Mouse (Mus musculus) stomach, embryonic 14.5 days (tissue): ENCODE results near the gene Hfm1. TPM values are rescaled to one million over a fixed set of nuclear protein-coding genes. Genes with fewer than 3 reads are reported as not detected.

ENCODE experiments used
- ATAC-seq: fragments of 200-750 bp; cut with Nextera tagmentation; 2 replicates; pipeline ENCODE4 v1.8.0; 2017; ENCODE audit warnings: low read depth, moderate TSS enrichment; ENCODE audit not compliant: insufficient number of reproducible peaks, insufficient read depth, low FRiP score
- H3K27ac ChIP-seq: fragments of 300-500 bp; sonication (generic); 2 replicates; pipeline ENCODE4 v1.5.1; 2014; ENCODE audit warnings: mild to moderate bottlenecking, low read length, moderate library complexity, mixed read lengths
- H3K27me3 ChIP-seq: fragments of 300-500 bp; sonication (generic); 2 replicates; pipeline ENCODE4 v1.6.1; 2014; ENCODE audit warnings: low read length, control low read depth, mixed read lengths; ENCODE audit not compliant: control insufficient read depth, insufficient read depth
- H3K36me3 ChIP-seq: fragments of 300-500 bp; sonication (generic); 2 replicates; pipeline ENCODE4 v1.6.1; 2014; ENCODE audit warnings: mild to moderate bottlenecking, control low read depth, low read length, moderate library complexity, mixed read lengths; ENCODE audit not compliant: control insufficient read depth, insufficient read depth
- H3K4me1 ChIP-seq: fragments of 300-500 bp; sonication (generic); 2 replicates; pipeline ENCODE4 v1.6.1; 2014; ENCODE audit warnings: low read length, control low read depth, mixed read lengths; ENCODE audit not compliant: control insufficient read depth, insufficient read depth
- H3K4me2 ChIP-seq: fragments of 300-500 bp; sonication (generic); replicated peaks from 2 replicates; pipeline ENCODE4 v1.6.1; 2014; ENCODE audit warnings: low read depth, low read length, control low read depth
- H3K4me3 ChIP-seq: fragments of 300-500 bp; sonication (generic); 2 replicates; pipeline ENCODE4 v1.5.1; 2014; ENCODE audit warnings: low read depth, low read length, control low read depth
- H3K9ac ChIP-seq: fragments of 300-500 bp; sonication (generic); replicated peaks from 2 replicates; pipeline ENCODE4 v1.6.1; 2014; ENCODE audit warnings: low read depth, mild to moderate bottlenecking, control low read depth, low read length, moderate library complexity, mixed read lengths
- H3K9me3 ChIP-seq: fragments of 300-500 bp; sonication (generic); 2 replicates; pipeline ENCODE4 v1.6.1; 2016; ENCODE audit warnings: low read depth, low read length, control low read depth; ENCODE audit not compliant: control insufficient read depth
- WGBS: fragments of 180-500 bp; shearing (Covaris S2); extraction: QIAGEN DNeasy Blood & Tissue Kit; methylation state at CpG from one replicate; pipeline ENCODE4 v1.1.7; 2014; 5-methylcytosine and 5-hydroxymethylcytosine counted together
- polyA plus RNA-seq: library from polyadenylated mRNA; unstranded; fragments of >200 nt; fragmentation: Nextera tagmentation; extraction: Ambion mirVana; gene quantifications from 2 replicates; pipeline ENCODE4 v1.2.1, GENCODE M21; 2014

The Hfm1 gene
- polyA plus RNA-seq, result 2.1 TPM in 2 replicates

DNA sequence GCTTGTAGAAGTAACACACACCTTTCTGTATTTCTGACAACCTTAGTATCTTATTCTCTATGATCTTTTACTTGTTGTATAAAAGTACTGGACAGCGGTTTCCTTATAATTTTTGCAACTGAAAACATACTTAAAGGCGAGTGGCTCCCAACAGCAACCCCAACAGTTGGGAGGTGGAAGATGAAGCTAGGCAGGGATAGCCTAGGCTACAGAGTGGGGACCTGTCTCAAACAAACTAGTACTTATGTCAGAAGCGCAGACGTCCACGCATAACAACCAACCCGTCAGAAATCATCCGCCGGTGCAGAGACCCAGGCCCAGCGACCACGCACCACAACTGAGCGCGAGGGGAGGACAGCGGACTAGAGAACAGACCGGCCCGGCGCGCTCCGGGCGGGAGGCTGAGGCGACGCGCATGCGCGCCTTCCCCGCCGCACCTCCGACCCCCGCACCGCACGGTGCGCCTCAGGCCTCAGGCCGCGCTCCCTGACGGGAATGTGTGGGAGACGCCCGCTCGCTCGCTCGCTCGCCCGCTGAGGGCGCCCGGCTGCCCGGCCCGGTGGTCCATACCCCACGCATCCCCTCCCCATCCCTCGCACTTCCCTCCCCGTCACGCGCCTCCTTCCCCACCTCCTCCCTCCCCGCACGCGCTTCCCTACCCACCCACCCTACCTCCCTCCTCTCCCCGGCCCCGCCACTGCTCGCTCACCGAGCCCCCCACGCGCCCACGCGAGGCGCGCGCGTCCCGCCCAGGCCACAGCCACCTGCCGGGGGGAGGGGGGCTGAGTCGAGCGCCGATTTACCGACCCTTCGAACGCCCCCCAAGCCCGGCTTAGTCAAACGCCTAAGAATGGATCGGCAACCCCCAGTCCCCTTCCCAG lies at the start of gene Hfm1:
Hfm1 (minus strand) TSS at position 834 of the 881 bp plus-strand sequence.
- no peaks in the 10 kb centered on the region for H3K27me3 ChIP-seq
- peak within 1 kb of the TSS; percentile 83 for H3K4me2 ChIP-seq
- no peaks in the 10 kb centered on the region for H3K4me1 ChIP-seq
- H3K9ac ChIP-seq, result peak within 1 kb of the TSS; percentile 40; the same call in 1 of the 2 replicates
- no peaks in the 10 kb centered on the region for H3K36me3 ChIP-seq
- ATAC-seq, result peak; percentile 89
- under 1% methylated on average over 61 of the region's 76 CpGs for WGBS
- H3K4me3 ChIP-seq, result peak within 1 kb of the TSS; percentile 52
- H3K9me3 ChIP-seq, result no peaks in the 10 kb centered on the region
- H3K27ac ChIP-seq, result no peak within 1 kb of the TSS

- no peak overlapping the region for H3K27ac ChIP-seq
- 87% methylated on average over 7 of the region's 7 CpGs for WGBS
- H3K4me1 ChIP-seq, result no peaks in the 10 kb centered on the region
- ATAC-seq, result no peak
- no peaks in the 10 kb centered on the region for H3K9me3 ChIP-seq
- no peak overlapping the region for H3K4me3 ChIP-seq
- no peak overlapping the region for H3K9ac ChIP-seq
- H3K4me2 ChIP-seq, result no peak overlapping the region
- peaks cover 68% of the 10 kb centered on the region for H3K36me3 ChIP-seq
- H3K27me3 ChIP-seq, result no peaks in the 10 kb centered on the region
Measured at GRCm38 (mm10) chr5:106973883-106974282, 47.8 kb upstream of the Hfm1 start.

- ATAC-seq, result no peak
- Histone ChIP-seq H3K9ac (no peak overlapping the region), H3K4me1 (peaks cover 10% of the 10 kb centered on the region), H3K4me2 (no peak overlapping the region), H3K36me3 (peaks cover 25% of the 10 kb centered on the region), H3K27me3 (no peaks in the 10 kb centered on the region), H3K27ac (no peak overlapping the region), H3K4me3 (no peak overlapping the region), H3K9me3 (no peaks in the 10 kb centered on the region)
- WGBS, result 88% methylated on average over 1 of the region's 1 CpGs
Measured at GRCm38 (mm10) chr5:106967578-106967977, 41.5 kb upstream of the Hfm1 start.

GRCm38 (mm10) chr5:106966443-106966842 lies 40.3 kb upstream of the Hfm1 start:
- Histone ChIP-seq H3K4me3 (no peak overlapping the region), H3K9me3 (no peaks in the 10 kb centered on the region), H3K36me3 (peaks cover 18% of the 10 kb centered on the region), H3K4me1 (peaks cover 10% of the 10 kb centered on the region), H3K27ac (no peak overlapping the region), H3K4me2 (no peak overlapping the region), H3K27me3 (no peaks in the 10 kb centered on the region), H3K9ac (no peak overlapping the region)
- WGBS, result 78% methylated on average over 3 of the region's 3 CpGs
- ATAC-seq, result no peak

DNA sequence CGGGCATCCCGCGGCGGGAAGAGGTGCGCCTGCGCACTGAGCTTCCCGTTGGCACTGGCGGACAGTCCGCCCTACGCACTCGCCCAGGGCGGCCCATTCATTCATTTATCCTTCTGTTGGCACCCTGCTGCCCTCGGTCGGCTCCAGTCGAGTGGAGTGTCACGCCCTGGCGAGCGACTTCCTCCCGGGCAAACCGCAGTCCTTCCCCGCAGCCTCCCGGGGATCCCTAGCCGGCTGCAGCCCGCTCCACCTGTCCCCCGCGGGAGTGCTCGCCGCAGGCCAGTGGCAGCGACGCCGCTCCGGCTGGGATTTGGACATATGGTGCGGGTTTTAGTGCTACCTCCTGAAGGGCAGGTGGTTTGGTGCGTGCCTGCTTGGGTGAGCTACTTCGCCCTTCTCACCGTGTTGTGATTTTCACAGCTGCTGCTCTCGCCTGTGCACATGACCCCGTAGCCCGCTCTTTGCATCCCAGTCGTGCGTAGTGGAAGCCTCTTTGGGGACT lies 38.4 kb upstream of the Hfm1 start:
- Histone ChIP-seq H3K27me3 (no peaks in the 10 kb centered on the region), H3K9ac (peak overlapping the region; percentile 80), H3K4me3 (peak overlapping the region; percentile 82), H3K4me2 (peak overlapping the region; percentile 92), H3K36me3 (peaks cover 5% of the 10 kb centered on the region), H3K27ac (0 out of 2 replicates have a peak overlapping the region, but pooled peaks have one; percentile 1), H3K4me1 (peaks cover 12% of the 10 kb centered on the region), H3K9me3 (no peaks in the 10 kb centered on the region)
- peak; percentile 82 for ATAC-seq
- under 1% methylated on average over 41 of the region's 41 CpGs for WGBS

GRCm38 (mm10) chr5:106963584-106964512 lies 37.7 kb upstream of the Hfm1 start, which contains the start of gene Cdc7:
Cdc7 (plus strand) TSS chr5:106964322.
- Histone ChIP-seq H3K4me2 (peak within 1 kb of the TSS; percentile 92), H3K27ac (peak within 1 kb of the TSS; percentile 64; the same call in 1 of the 2 replicates), H3K9me3 (no peaks in the 10 kb centered on the region), H3K4me1 (peaks cover 12% of the 10 kb centered on the region), H3K9ac (peak within 1 kb of the TSS; percentile 80), H3K36me3 (no peaks in the 10 kb centered on the region), H3K27me3 (no peaks in the 10 kb centered on the region), H3K4me3 (peak within 1 kb of the TSS; percentile 82)
- 6% methylated on average over 52 of the region's 54 CpGs for WGBS
- peak; percentile 95 for ATAC-seq

GRCm38 (mm10) chr5:106960451-106960850 lies 34.3 kb upstream of the Hfm1 start:
- H3K27me3 ChIP-seq, result no peaks in the 10 kb centered on the region
- H3K9ac ChIP-seq, result no peak overlapping the region
- H3K4me2 ChIP-seq, result no peak overlapping the region
- H3K27ac ChIP-seq, result no peak overlapping the region
- no peaks in the 10 kb centered on the region for H3K9me3 ChIP-seq
- 79% methylated on average over 2 of the region's 2 CpGs for WGBS
- H3K4me1 ChIP-seq, result peaks cover 21% of the 10 kb centered on the region
- no peak overlapping the region for H3K4me3 ChIP-seq
- no peak for ATAC-seq
- H3K36me3 ChIP-seq, result no peaks in the 10 kb centered on the region

DNA sequence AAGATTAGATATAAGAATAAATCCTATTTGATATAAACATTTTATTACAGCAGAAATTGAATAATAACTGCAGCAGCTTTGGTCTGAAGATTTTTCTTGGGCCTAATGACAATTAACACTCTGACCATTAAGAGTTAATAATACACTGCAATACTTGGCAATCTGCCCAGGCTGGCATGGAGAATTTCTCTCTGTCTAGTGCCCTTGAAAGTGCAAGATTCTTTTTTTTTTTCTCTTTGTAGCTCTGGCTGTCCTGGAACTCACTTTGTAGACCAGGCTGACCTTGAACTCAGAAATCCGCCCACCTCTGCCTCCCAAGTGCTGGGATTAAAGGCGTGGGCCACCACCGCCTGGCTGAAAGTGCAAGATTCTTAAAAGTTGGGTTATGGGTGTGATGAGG lies 32.9 kb upstream of the Hfm1 start:
- Histone ChIP-seq H3K4me3 (no peak overlapping the region), H3K9ac (no peak overlapping the region), H3K9me3 (0 out of 2 replicates have a peak, but pooled peaks cover 4% of the 10 kb centered on the region), H3K4me2 (no peak overlapping the region), H3K27me3 (no peaks in the 10 kb centered on the region), H3K4me1 (peaks cover 17% of the 10 kb centered on the region), H3K36me3 (no peaks in the 10 kb centered on the region), H3K27ac (no peak overlapping the region)
- no peak for ATAC-seq
- 72% methylated on average over 3 of the region's 3 CpGs for WGBS
